Mouse (Mus musculus) left cerebral cortex, postnatal 10 days (tissue): ENCODE measurements at regions not wholly inside any gene's neighbourhood (a gene's known extent, or its start where the extent isn't known, plus 50 kb on each side); places are given as distances from the start of the nearest gene placed in this dataset.
A peak's percentile ranks its signal among the peaks of the same experiment; 100 is the strongest.

Source experiments
- DNase-seq, 2 experiments: peaks; one replicate each; pipeline ENCODE4 v3.0.0; 2021 to 2022; ENCODE audit warnings: low spot score in 2 of 2, mixed read lengths in 1 of 2; ENCODE audit errors: extremely low spot score in 1 of 2
- intact Hi-C: fragments of 180-260 bp; cut with DNase I; formaldehyde crosslinking; loops from one replicate; pipeline ENCODE4 v1.15.1; 2025

DNA sequence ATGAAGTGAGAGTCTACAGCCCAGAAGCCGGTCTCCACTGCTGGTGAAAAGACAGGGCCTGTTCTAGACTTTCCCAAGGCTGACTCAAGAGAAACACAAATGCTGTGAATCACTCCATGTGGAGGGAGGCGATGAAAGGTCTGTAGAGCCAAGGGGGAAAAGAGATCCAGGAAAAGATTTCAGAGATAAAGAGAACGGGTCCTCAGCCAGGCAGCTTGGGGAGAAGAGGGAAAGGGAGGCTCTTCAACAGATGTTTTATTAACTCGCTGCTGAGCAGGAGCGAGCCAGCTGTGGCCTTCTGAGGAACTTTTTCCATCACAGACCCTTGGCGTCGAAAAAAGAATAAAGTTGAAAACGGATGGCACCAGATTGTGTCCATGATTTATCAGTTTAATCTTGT lies 500.7 kb upstream of the Tnp1 start:
- DNase-seq: no peak
- intact Hi-C loops: no loop called here

- DNase-seq: no peak
- intact Hi-C loops: no loop called here
Observed at GRCm38 (mm10) chr1:73515781-73516180, 500.1 kb upstream of the Tnp1 start.

DNA sequence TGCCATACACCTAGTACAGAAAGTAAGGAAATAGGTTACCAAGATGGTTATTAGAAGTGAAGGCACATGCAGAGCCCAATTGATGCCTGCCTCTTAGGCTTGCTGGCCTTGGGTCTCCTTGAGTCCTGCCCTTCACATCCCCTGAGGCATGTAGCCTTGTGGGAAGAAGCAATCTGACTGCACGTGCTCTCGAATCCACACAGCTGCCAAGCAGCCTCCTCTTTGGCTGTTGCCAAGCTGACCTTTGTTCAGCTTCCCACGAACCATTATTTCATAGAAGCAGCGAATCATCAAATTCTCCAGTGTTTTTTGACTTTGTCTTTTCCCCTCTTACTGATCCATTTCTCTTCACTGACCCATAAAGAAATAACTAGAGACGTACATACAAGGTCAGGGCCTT lies 498.1 kb upstream of the Tnp1 start:
- no peak for DNase-seq
- intact Hi-C loops: no loop called here

- intact Hi-C loops: no loop called here
Observed at GRCm38 (mm10) chr1:73512836-73513235, 497.1 kb upstream of the Tnp1 start.

DNA sequence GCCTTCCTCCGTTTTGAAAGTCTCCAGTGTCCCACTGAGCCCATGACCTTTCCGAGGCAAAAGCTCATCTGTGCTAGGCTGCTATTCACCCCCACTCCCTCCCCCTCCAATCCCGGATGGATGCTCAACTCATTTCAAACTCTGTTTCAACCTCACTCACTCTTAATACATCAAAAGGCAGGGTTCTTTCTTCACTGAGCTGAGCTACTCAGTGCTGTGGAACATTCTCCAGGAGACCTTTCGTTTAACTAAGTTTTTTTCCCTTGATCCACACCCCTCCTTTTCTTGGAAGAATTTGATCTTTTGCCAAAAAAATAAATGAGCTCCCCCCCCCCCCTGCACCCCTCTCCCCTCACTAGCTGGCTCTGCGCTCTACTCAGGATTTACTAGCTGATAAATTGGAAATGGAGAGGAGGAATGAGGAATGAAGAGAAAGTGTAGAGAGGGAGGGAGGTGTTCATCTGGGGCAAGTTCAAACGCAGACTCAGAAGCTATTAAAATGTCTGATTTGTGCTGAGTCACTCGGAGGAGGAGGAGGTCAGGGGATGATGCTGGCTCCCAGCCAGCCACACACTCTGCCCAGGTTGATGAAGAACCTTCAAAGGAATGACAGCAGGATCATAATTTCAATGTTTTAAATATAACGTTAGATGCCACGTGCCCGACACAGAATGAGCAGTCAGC lies 491.5 kb upstream of the Tnp1 start:
- peak in 1 of 2 experiments; percentile 16 for DNase-seq
- intact Hi-C loops: no loop called here

More at GRCm38 (mm10) chr1:73512836-73513235, 497.1 kb upstream of the Tnp1 start:
- DNase-seq: no peak

DNA sequence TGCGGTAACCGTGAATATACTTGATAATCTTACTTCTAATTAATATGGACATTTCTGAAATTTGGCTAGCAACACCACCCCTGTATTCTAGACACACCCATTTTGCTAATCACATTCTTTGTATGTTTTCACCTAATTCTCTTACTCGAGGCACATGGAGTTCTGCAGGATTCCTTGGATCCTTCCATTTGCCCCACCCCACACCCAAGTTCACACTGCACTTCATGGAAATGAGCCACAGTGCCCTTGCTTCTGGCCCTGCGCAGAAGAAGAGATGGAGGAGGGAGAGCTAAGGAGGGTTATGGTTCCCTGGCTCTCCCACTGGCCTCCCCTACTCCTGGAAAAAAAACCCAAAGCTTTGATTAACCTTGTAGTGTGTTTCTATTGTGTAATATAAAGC lies 487.9 kb upstream of the Tnp1 start:
- intact Hi-C loops: no loop called here
- no peak for DNase-seq

- intact Hi-C loops: no loop called here
- DNase-seq: no peak
Observed at GRCm38 (mm10) chr1:73500671-73501070, 485.0 kb upstream of the Tnp1 start.

- intact Hi-C loops: no loop called here
Observed at GRCm38 (mm10) chr1:73495971-73496749, 480.5 kb upstream of the Tnp1 start.

DNA sequence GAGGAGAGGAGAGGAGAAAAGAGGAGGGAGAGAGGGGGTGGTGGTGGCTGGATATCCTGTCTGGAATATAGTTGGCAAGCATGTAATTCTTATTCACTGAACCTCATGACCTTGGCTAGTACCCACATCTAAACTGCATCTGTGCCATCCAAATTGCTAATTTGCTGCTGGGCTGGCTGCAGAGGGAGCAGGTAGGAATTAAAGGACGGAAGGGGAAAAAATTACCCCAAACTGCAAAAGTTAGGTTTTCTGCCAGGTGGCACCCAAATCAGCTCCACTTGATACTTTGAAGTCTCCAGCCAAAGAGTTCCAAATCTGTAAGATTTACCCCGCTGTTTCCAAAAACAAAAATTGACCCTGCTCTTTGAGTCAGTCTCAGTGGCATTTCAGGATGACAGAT lies 466.2 kb upstream of the Tnp1 start:
- DNase-seq: no peak
- intact Hi-C loops: no loop called here

More at GRCm38 (mm10) chr1:73495971-73496749, 480.5 kb upstream of the Tnp1 start:
- DNase-seq: no peak

GRCm38 (mm10) chr1:73479349-73479920 lies 463.7 kb upstream of the Tnp1 start:
- DNase-seq: no peak
- intact Hi-C loops: no loop called here

DNA sequence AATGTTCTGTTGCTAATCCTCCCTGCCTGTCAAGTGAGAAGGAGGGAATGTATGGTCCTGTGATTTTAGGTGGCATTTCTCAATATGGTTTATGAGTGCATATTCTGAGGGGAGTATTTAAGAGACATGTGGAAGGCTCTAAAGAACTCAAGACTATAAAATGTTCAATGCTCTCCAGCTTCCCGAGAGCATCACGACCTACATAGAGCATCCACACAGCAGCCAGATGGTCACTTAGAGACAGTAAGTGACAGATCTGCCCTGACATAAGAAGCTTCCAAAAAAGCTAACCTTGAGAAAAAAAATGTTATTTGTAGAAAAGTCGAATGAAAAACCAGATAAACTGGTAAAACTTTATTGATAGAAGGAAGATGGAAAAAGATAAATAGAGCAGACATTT lies 444.9 kb upstream of the Tnp1 start:
- intact Hi-C loops: no loop called here
- DNase-seq: no peak

- intact Hi-C loops: no loop called here
- DNase-seq: no peak
Observed at GRCm38 (mm10) chr1:73459754-73460534, 444.2 kb upstream of the Tnp1 start.

- no peak for DNase-seq
- intact Hi-C loops: no loop called here
Observed at GRCm38 (mm10) chr1:73457261-73457660, 441.6 kb upstream of the Tnp1 start.

DNA sequence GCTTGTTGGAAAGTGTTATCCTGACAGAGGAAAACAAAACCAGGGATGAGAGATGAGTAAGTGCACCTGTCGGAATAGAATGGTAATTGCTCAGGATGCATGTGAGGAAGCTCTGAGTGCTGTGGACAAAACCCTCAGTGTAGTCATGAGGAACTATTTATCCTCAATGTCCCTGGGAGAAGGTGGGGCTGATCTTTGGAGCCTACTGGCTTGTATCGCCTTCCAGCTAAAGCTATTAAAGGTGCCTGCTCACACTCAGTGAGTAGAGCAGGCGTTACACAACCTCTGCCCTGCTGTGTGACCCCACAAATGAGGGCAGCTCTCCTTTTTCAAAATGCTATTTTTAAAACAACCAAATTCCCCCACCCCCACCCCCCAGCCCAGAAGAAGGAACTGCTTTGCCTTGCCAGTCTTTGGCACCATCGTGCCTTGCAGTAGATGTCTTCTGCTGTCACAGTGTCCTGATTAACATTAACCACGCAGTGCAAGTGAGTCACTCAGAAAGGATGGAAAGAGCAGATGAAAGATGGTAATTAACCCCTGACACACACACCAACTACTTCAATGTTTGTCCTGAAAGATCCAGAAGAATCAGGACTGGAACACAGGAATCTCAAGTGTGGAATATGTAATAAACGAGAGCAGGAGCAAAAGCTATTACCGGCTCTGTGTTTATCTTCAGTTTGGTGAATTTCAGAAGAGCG lies 440.8 kb upstream of the Tnp1 start:
- DNase-seq: no peak
- intact Hi-C loops: no loop called here

GRCm38 (mm10) chr1:73444216-73444890 lies 428.6 kb upstream of the Tnp1 start:
- intact Hi-C loops: no loop called here
- no peak for DNase-seq

DNA sequence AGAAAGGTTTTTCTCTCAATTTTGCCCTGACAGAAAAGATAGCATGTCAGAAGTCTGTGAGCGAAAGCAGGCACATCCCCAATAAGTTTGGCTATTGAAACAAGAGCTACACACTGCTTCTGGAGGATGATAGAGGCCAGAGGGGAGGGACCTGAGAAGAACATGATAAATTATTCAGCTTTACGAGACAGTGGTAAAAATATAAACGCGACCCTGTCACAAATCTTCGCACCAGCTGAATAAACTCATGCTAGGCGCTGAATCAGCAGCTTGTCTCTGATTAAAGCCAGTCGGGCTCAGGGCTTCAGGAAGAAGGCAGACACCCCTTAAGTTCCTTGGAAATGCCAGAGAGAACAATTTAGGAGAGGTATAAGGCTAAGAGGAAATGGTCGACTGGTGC lies 422.7 kb upstream of the Tnp1 start:
- no peak for DNase-seq
- intact Hi-C loops: no loop called here

DNA sequence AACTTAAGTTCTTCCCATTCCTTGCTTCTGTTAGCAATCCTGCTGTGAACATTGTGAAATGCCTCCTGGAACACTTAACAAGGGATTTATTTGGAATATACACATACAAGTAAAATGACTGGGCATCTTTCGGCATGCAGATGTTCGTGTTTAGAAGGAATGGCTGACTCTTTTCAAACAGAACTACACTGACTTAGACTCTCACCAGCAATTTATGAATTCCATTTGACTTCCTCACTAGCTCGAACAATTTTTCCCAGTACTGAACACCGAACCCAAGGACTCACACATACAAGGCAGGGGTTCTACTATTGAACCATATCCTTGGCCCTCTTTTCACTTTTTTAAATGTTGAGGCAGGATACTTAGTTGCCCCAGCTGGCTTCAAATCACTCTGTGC lies 412.4 kb upstream of the Tnp1 start:
- no peak for DNase-seq
- intact Hi-C loops: no loop called here

- intact Hi-C loops: no loop called here
- no peak for DNase-seq
Observed at GRCm38 (mm10) chr1:73425049-73425448, 409.3 kb upstream of the Tnp1 start.
